Mouse (Mus musculus): ENCODE results near the gene Cfap99. TPM values are rescaled to one million over a fixed set of nuclear protein-coding genes. Genes with fewer than 3 reads are reported as not detected.

Cfap99 gene
- polyA plus RNA-seq, 1 experiment from 2014 or later, result 0.07 TPM

GRCm38 (mm10) chr5:34326875-34327576, 38.6 kb downstream of the Cfap99 start:
- peak overlapping the region; percentile 60 for H3K4me2 ChIP-seq
- H3K27ac ChIP-seq (ENCODE audit: low read depth, low read length), result no peak overlapping the region
- H3K9me3 ChIP-seq (replicated peaks; ENCODE audit: control insufficient read depth, low read length), result no peaks in the 10 kb centered on the region
- H3K27me3 ChIP-seq (ENCODE audit: control insufficient read depth, insufficient read depth, low read length), result no peaks in the 10 kb centered on the region
- WGBS (ENCODE audit: insufficient replicate concordance), result 10% methylated on average over 31 of the region's 31 CpGs
- peak; percentile 47; the same call in 1 of the 2 replicates for ATAC-seq (replicated peaks; ENCODE audit: insufficient number of reproducible peaks, low FRiP score, low TSS enrichment)
- peak overlapping the region; percentile 24 for H3K4me3 ChIP-seq (ENCODE audit: low read depth, low read length)
- no peaks in the 10 kb centered on the region for H3K36me3 ChIP-seq (ENCODE audit: control insufficient read depth, insufficient read depth, low read length)
- H3K4me1 ChIP-seq (ENCODE audit: control insufficient read depth, insufficient read depth, low read length), result no peaks in the 10 kb centered on the region; the same call in 1 of the 2 replicates
- peak overlapping the region; percentile 68 for H3K9ac ChIP-seq (ENCODE audit: low read depth, low read length)

- Histone ChIP-seq H3K4me2 (no peak overlapping the region), H3K9me3 (replicated peaks; ENCODE audit: control insufficient read depth, low read length) (no peaks in the 10 kb centered on the region), H3K27me3 (ENCODE audit: control insufficient read depth, insufficient read depth, low read length) (no peaks in the 10 kb centered on the region), H3K27ac (ENCODE audit: low read depth, low read length) (no peak overlapping the region), H3K9ac (ENCODE audit: low read depth, low read length) (no peak overlapping the region), H3K4me3 (ENCODE audit: low read depth, low read length) (no peak overlapping the region), H3K4me1 (ENCODE audit: control insufficient read depth, insufficient read depth, low read length) (peaks cover under 1% of the 10 kb centered on the region), H3K36me3 (ENCODE audit: control insufficient read depth, insufficient read depth, low read length) (no peaks in the 10 kb centered on the region)
- WGBS (ENCODE audit: insufficient replicate concordance), result 88% methylated on average over 2 of the region's 2 CpGs
- no peak for ATAC-seq (replicated peaks; ENCODE audit: insufficient number of reproducible peaks, low FRiP score, low TSS enrichment)
Measured at GRCm38 (mm10) chr5:34330136-34330535, 41.7 kb downstream of the Cfap99 start.

- no peak for ATAC-seq (replicated peaks; ENCODE audit: insufficient number of reproducible peaks, low FRiP score, low TSS enrichment)
- Histone ChIP-seq H3K27me3 (ENCODE audit: control insufficient read depth, insufficient read depth, low read length) (no peaks in the 10 kb centered on the region), H3K4me2 (no peak overlapping the region), H3K9me3 (replicated peaks; ENCODE audit: control insufficient read depth, low read length) (no peaks in the 10 kb centered on the region), H3K36me3 (ENCODE audit: control insufficient read depth, insufficient read depth, low read length) (no peaks in the 10 kb centered on the region), H3K27ac (ENCODE audit: low read depth, low read length) (no peak overlapping the region), H3K9ac (ENCODE audit: low read depth, low read length) (no peak overlapping the region), H3K4me3 (ENCODE audit: low read depth, low read length) (no peak overlapping the region), H3K4me1 (ENCODE audit: control insufficient read depth, insufficient read depth, low read length) (peaks cover 7% of the 10 kb centered on the region)
- WGBS (ENCODE audit: insufficient replicate concordance), result 85% methylated on average over 1 of the region's 1 CpGs
Measured at GRCm38 (mm10) chr5:34334081-34334480, 45.7 kb downstream of the Cfap99 start.

- Histone ChIP-seq H3K4me3 (ENCODE audit: low read depth, low read length) (peak overlapping the region; percentile 96), H3K27me3 (ENCODE audit: control insufficient read depth, insufficient read depth, low read length) (no peaks in the 10 kb centered on the region), H3K4me1 (ENCODE audit: control insufficient read depth, insufficient read depth, low read length) (peaks cover 7% of the 10 kb centered on the region), H3K4me2 (peak overlapping the region; percentile 90), H3K9ac (ENCODE audit: low read depth, low read length) (peak overlapping the region; percentile 99), H3K27ac (ENCODE audit: low read depth, low read length) (peak overlapping the region; percentile 85), H3K36me3 (ENCODE audit: control insufficient read depth, insufficient read depth, low read length) (no peaks in the 10 kb centered on the region), H3K9me3 (replicated peaks; ENCODE audit: control insufficient read depth, low read length) (no peaks in the 10 kb centered on the region)
- WGBS (ENCODE audit: insufficient replicate concordance), result under 1% methylated on average over 21 of the region's 21 CpGs
- ATAC-seq (replicated peaks; ENCODE audit: insufficient number of reproducible peaks, low FRiP score, low TSS enrichment), result peak; percentile 58
Measured at GRCm38 (mm10) chr5:34335539-34336096, 47.2 kb downstream of the Cfap99 start.

- Histone ChIP-seq H3K9me3 (replicated peaks; ENCODE audit: control insufficient read depth, low read length) (no peaks in the 10 kb centered on the region), H3K27me3 (ENCODE audit: control insufficient read depth, insufficient read depth, low read length) (no peaks in the 10 kb centered on the region), H3K4me1 (ENCODE audit: control insufficient read depth, insufficient read depth, low read length) (peaks cover 7% of the 10 kb centered on the region), H3K27ac (ENCODE audit: low read depth, low read length) (peak within 1 kb of the TSS; percentile 98), H3K9ac (ENCODE audit: low read depth, low read length) (peak within 1 kb of the TSS; percentile 99), H3K4me3 (ENCODE audit: low read depth, low read length) (peak within 1 kb of the TSS; percentile 96), H3K4me2 (peak within 1 kb of the TSS; percentile 90), H3K36me3 (ENCODE audit: control insufficient read depth, insufficient read depth, low read length) (no peaks in the 10 kb centered on the region)
- ATAC-seq (replicated peaks; ENCODE audit: insufficient number of reproducible peaks, low FRiP score, low TSS enrichment), result peak; percentile 94
- WGBS (ENCODE audit: insufficient replicate concordance), result under 1% methylated on average over 62 of the region's 67 CpGs
Measured at GRCm38 (mm10) chr5:34336097-34336774, 47.8 kb downstream of the Cfap99 start, which contains the start of gene Rnf4. Gene Rnf4, plus strand, starts transcription at chr5:34336289.

- Histone ChIP-seq H3K36me3 (ENCODE audit: control insufficient read depth, insufficient read depth, low read length) (no peaks in the 10 kb centered on the region), H3K27me3 (ENCODE audit: control insufficient read depth, insufficient read depth, low read length) (no peaks in the 10 kb centered on the region), H3K4me2 (peak overlapping the region; percentile 87), H3K4me3 (ENCODE audit: low read depth, low read length) (peak overlapping the region; percentile 96), H3K9ac (ENCODE audit: low read depth, low read length) (peak overlapping the region; percentile 99), H3K9me3 (replicated peaks; ENCODE audit: control insufficient read depth, low read length) (no peaks in the 10 kb centered on the region), H3K27ac (ENCODE audit: low read depth, low read length) (peak overlapping the region; percentile 98), H3K4me1 (ENCODE audit: control insufficient read depth, insufficient read depth, low read length) (peaks cover 7% of the 10 kb centered on the region)
- ATAC-seq (replicated peaks; ENCODE audit: insufficient number of reproducible peaks, low FRiP score, low TSS enrichment), result peak; percentile 35; the same call in 1 of the 2 replicates
- WGBS (ENCODE audit: insufficient replicate concordance), result under 1% methylated on average over 42 of the region's 42 CpGs
Measured at GRCm38 (mm10) chr5:34336775-34337450, 48.5 kb downstream of the Cfap99 start.

GRCm38 (mm10) chr5:34340246-34340645, 51.8 kb downstream of the Cfap99 start:
- Histone ChIP-seq H3K4me2 (no peak overlapping the region), H3K9ac (ENCODE audit: low read depth, low read length) (no peak overlapping the region), H3K4me1 (ENCODE audit: control insufficient read depth, insufficient read depth, low read length) (peaks cover 6% of the 10 kb centered on the region), H3K36me3 (ENCODE audit: control insufficient read depth, insufficient read depth, low read length) (peaks cover 4% of the 10 kb centered on the region), H3K9me3 (replicated peaks; ENCODE audit: control insufficient read depth, low read length) (no peaks in the 10 kb centered on the region), H3K27ac (ENCODE audit: low read depth, low read length) (no peak overlapping the region), H3K27me3 (ENCODE audit: control insufficient read depth, insufficient read depth, low read length) (no peaks in the 10 kb centered on the region), H3K4me3 (ENCODE audit: low read depth, low read length) (no peak overlapping the region)
- 93% methylated on average over 6 of the region's 6 CpGs for WGBS (ENCODE audit: insufficient replicate concordance)
- ATAC-seq (replicated peaks; ENCODE audit: insufficient number of reproducible peaks, low FRiP score, low TSS enrichment), result no peak

GRCm38 (mm10) chr5:34352084-34352631, 63.8 kb downstream of the Cfap99 start:
- Histone ChIP-seq H3K9me3 (replicated peaks; ENCODE audit: control insufficient read depth, low read length) (no peaks in the 10 kb centered on the region), H3K27me3 (ENCODE audit: control insufficient read depth, insufficient read depth, low read length) (no peaks in the 10 kb centered on the region), H3K9ac (ENCODE audit: low read depth, low read length) (no peak overlapping the region), H3K36me3 (ENCODE audit: control insufficient read depth, insufficient read depth, low read length) (peaks cover 41% of the 10 kb centered on the region), H3K4me2 (no peak overlapping the region), H3K27ac (ENCODE audit: low read depth, low read length) (no peak overlapping the region), H3K4me3 (ENCODE audit: low read depth, low read length) (no peak overlapping the region), H3K4me1 (ENCODE audit: control insufficient read depth, insufficient read depth, low read length) (no peaks in the 10 kb centered on the region)
- ATAC-seq (replicated peaks; ENCODE audit: insufficient number of reproducible peaks, low FRiP score, low TSS enrichment), result no peak
- 90% methylated on average over 3 of the region's 3 CpGs for WGBS (ENCODE audit: insufficient replicate concordance)

Measured in heart, embryonic 11.5 days (tissue).